Mouse (Mus musculus) ovary, adult 18-20 months (tissue): ENCODE measurements around the gene Guca1b.
"Not testable (repeated sequence)": the region's sequence is repeated elsewhere in the genome, so short reads cannot be mapped to it uniquely, and the experiment has no call there.

ENCODE experiments used
- DNase-seq: peaks from one replicate; pipeline ENCODE4 v3.0.0; 2022; ENCODE audit warnings: low spot score, mixed read lengths

Gene Guca1b

DNA sequence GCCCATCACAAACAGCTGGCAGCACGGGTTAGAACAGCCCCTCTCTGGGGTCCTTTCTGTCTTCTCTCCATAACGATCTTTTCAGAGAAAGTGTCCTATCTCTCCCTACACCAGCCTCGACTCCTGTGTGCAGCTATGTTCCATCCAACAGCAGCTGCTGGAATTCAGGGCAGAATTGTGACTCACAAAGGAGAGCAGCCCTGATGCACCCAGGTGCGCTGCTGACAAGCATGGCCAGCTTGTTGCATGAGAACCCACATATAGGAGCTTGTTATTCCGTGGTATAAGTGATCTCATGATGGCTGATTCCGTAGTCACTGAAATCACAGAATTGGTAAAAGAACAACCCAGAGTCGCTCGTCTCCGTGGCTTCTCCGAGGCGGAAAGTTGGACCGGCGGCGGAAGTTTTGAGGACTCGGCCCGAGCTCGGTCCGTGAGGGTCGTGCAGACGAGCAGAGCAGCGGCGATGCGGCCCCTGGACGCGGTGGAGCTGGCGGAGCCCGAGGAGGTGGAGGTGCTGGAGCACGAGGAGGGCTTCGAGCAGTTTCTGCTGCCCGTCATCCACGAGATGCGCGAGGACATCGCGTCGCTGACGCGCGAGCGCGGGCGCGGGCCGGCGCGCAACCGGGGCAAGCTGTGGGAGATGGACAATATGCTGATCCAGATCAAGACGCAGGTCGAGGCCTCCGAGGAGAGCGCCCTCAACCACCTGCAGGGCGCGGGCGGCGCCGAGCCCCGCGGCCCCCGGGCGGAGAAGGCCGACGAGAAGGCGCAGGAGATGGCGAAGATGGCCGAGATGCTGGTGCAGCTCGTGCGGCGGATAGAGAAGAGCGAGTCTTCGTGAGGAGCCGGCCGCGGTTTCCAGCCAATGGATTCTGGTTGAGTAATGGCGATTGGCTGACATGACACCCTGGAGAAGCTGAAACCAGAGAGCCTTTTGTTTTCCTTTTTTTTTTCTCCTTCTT is 25.0 kb downstream of the Guca1b start:
- DNase-seq: not testable (repeated sequence)

DNA sequence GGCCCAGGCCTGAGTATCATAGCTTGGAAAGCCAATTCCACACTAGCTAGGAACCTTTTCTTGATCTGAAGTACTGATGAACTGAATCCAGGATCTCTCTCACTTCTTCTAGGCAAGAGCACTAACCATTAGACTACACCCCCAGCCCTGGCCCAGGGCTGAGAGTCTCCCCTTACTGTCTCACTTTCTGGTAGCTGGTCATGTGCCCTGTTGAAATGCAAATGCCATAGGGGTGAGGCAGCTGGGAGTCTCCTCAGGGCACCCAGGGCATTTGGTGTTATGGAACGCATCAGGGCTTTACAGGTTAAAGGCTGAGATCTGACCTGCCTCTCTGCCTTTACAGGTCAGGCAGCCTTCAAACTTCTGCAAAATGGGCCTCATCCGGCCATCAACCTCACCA is 35.0 kb downstream of the Guca1b start:
- DNase-seq: no peak

DNA sequence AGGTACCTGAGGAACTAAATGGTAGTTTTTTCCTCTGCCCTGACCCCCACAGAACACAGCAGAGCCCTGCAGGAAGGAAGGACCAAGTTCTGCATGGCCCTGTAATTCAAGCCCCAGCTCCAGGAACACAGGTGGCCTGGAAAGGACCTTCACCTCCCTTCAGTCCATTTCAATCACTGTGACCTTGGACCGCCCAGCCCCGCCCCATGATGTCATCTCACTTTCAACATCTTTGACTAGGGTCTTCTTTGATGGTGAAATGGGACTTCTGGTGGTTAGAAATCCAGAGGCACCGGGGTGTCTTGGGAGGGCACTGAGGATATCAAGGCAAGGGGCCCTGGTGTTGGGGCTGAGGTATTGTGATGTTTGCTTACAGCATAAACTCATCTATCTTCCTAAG is 36.4 kb downstream of the Guca1b start:
- no peak for DNase-seq

DNA sequence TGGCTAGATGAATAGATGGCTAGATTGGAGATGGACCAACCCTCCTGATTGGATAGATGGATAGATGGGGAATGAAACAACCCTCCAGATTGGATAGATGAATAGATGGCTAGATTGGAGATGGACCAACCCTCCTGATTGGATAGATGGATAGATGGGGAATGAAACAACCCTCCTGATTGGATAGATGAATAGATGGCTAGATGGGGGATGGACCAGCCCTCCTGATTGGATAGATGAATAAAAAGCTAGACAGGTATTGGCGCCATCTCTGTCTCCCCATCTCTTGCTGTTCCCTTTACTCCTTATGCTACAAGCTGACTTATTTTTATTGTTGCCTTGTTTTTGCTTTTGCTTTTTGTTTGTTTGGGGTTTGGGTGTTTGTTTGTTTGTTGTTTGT is 37.4 kb downstream of the Guca1b start:
- not testable (repeated sequence) for DNase-seq

DNA sequence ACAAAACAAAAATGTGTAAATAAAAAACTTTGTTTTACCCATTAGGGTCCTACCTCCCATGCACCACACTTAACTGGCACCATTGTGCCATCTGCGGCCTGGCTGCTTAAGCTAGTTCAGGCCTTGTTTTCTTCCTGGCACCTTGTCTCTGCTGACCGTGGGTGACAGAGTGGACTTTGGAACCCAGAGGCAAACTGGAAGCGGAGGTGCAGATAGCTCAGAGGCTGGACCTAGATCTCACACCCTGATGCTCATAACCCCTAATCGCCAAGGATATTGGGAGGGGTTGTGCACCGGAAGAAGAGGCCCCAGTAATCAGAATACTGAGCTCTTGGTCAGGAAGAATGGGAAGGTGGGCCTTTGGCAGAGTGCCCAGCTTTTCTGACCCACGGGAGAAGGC is 39.0 kb downstream of the Guca1b start:
- DNase-seq: no peak

DNA sequence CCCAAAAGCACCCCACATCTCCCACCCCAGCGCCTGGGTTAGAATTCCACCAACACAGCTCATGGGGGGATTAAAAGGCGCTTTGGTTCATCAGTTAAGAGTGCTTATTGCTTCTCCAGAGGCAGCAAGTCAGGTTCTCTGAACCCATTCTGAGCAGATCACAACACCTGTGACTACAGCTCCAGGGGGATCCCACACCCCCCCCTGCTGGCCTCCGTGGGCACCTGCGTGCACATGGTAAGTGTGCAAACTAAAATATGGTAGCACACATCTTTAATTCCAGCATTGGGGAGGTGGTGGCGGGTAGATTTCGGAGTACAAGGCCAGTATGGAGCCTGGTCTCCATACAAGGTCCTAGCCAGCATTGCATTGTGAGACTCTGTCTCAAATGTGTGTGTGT is 42.1 kb downstream of the Guca1b start:
- no peak for DNase-seq

DNA sequence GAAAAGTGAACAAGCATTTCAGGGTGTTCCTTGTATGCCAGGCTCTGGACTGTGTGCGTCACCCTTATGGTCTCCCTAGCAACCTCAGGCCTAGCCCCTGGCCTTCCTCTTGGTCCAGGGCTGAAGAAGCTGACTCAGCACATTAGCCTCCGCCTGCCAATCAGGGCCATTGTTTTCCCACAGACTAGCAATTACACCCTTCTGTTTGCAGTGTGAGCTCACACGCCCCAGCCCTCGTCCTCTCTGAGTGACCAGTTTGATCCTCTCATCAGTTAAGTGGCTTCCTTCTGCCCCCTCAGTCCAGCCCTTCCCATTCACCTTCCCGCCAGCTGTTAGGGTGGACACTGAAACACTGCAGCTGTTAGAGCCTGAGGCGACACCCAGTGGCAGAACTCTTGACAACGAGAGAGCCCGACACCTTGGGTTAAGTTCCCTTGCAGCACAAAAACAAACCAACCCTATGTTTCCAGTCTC is 43.7 kb downstream of the Guca1b start:
- DNase-seq: no peak

DNA sequence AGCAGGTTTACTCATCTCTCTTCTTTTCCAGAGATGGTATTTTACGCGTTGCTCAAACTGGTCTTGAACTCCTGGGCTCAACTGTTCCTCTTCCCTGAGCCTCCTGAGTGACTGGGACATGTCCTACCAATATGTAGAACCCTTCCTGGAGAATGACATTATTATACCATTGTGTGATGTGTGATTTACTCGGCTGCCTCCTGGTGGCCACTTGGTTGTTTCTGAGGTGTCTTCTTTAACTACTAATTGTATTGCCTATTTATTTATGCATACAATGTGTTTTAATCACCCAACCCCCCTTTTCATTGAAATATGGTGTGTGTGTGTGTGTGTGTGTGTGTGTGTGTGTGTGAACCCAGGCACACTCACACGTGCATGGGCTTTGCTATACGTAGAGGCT is 45.6 kb downstream of the Guca1b start:
- DNase-seq: no peak

DNA sequence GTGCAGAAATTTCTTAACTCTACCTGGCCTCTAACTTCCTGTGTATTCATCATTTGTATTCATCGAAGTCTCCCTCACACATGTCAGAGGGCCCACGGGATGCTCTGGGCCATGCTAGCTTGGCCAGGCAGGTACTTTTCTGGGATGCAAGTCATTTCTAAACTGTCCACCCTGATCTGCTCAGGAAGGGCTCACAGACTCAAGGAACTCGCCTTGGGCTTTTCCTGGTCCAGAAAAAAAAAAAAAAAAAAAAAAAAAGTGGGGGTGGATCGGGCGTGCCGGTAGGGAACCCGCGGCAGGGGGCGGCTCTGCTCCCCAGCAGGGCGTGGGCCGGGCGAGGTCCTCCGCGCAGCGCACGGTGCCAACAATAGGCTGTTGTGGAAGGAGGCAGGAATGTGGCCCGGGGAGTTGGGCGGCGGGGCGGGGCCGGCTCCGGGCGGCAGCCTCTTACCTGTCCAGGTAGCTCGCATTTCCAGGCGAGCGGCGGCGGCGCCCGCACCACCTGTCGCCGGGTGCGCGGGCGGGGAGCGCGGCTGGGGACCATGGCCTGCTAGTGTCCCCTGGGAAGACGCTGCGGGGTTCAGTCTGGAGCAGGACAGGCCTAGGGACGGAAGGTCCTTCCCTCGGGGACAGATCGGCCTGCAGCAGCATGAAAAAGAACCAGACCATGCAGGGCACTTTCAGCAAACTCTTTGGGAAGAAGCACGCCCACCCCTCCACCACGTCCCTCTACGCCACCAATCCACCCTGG is 51.1 kb downstream of the Guca1b start, which contains the start of gene AI661453:
AI661453 (plus strand) TSS at position 460 of the 751 bp plus-strand sequence.
- no peak for DNase-seq

DNA sequence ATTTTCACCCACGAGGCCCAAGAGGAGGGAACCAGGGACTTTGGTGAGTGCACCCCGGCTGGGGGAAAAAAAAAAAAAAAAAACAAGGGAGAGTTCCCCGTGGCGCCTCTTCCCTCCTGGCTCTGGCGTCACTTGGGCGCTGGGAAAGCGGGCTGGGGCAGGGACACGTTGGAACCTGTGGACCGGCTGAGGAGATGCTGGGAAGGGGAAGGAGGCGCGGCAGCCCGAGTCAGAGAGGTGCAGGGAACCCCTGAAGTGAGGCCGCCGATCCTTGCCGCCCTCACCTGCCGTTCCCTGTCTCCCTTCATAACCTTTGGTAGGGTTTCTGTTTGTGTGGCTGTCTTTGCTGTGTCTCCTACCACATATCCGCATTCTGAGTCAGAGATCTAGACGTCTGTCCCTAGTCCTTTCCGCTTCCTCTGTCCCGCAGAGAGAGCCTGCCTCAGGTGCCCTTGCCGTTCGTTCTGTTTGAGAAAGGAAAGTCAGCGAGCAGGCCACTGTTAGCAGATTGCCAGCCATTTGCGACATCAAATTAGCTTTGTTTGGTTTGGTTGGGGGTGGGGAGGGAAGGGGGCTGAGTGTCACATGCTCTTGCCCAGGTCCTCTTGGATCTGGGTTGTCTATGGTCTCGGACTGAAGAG is 51.8 kb downstream of the Guca1b start, which contains the start of gene 1700001C19Rik:
1700001C19Rik (minus strand) TSS at position 470 of the 641 bp plus-strand sequence.
- DNase-seq: no peak

DNA sequence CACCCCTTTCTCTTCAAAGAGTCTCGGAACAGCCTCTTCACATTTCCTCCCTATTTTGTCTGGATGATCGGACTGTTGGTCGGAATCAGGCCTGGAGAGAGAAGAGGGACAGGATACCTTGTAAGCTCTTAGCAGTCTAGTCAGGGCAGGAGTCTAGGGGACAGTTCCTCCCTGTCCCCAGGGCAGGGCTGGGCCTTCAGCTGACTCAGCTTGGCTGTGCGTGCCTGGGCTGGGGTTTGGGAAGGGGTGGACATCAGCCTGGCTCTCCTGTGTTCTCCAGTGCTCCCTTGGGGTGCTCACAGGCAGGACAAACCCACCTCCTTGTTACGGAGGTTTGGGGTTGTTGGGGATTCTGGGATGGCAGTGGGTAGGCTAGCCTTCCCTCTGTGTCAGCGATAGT is 53.4 kb downstream of the Guca1b start:
- DNase-seq: no peak

DNA sequence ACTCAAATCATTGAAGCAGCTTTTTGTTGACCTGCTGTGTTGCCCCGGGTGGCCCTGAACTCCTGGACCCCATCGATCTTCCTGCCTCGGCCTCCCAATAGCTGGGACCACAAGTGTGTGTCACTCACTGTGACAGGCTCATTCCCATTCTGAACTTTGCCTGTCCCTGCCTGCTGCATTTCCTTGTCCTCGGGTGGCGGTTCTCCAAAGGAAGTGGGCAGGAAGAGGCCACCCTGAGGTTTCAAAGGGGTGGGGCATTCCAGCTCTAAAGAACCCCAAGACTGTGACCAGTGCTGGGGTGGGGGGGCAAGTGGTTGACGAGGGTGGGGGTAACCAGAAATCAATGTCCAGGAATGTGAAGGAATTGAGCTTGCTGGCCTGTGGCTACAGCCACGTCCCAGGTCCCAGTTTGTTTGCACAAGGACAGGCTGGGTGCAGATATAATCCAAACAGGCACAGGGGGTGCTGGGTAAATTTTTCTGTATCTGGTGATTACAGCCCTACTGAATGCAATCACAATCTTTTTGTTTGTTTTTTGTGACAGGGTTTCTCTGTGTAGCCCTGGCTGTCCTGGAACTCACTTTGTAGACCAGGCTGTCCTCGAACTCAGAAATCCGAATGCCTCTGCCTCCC is 54.3 kb downstream of the Guca1b start:
- DNase-seq: no peak

DNA sequence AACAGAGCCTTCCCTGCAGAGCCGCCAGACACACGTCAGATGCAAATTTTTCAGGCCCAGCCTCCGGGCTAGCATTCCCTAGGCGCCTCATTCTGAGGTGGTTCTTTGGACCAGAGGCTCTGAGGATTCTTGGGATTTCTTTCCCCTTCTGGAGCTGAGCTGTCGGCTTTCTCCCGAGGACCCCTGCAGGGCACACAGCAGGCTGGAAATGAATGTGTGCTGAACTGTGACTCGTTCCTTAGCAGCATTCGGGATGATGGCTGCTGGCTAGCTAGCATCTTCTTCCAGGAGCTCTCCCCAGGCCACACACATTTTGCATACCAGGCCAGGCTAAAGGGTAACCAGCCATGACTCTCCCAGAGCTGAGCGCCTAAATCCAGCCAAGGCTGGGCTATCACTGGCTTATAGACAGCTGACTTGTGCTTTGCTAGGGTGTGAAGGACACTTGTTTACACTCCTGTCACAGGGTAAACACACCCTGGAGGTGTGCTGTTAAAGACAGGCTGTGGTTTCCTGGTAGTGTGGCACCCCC is 55.2 kb downstream of the Guca1b start:
- no peak for DNase-seq

DNA sequence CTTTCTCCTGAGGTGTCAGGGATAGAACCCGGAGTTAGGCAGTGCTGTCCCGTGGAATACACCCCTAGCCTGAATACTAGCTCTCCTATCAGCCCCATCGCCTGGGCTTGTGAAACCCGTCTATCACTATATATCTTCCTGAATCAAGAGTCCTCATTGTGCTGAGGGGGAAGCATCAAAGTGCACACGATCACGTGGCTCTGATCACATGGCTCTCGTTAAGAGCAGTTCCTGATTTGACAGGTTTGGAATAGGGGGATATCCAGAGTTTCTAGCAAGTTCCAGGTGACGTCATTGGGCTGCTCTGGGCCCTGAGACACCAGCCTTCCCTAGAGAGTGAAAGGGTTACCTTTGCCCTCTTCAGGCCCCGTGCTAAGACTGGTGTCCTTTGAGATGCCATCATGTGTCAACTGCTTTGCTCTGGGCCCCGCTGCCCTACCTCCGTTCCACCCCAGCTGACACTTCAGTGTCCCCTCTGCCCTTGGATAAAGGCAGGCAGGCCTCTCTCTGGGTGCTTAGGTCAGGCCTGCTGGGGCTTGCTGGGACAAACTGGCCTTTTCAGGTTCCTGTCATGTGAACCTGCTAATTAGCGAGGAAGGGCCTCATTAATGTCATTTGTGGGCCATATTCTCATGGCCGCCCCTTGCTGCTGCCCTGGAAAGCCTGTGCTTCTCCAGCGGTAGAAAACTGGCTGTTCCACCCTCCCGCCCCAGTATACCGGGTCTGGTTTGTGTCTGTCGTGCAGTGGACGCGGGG is 56.3 kb downstream of the Guca1b start:
- no peak for DNase-seq

DNA sequence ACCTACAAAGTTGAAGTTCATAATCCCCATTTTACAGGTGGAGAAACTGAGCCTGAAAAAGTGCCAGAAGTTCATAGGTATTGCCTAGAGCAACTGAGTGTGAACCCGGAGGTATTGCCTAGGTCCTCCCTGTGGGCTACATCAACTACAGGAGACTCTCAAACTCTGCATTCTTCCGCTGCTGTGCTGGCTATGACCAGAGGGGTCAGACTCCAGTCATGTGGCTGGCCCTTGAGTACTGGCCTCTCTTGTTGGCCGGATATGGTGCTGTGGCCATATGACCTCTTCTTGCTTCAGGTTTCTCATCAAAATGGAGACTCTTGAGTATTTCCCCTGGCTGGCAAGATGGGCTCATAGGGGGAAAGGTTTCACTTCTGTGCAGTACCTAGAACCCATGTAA is 57.1 kb downstream of the Guca1b start:
- no peak for DNase-seq
